Mouse (Mus musculus): ENCODE results near the gene Ltb. TPM values are rescaled to one million over a fixed set of nuclear protein-coding genes. Genes with fewer than 3 reads are reported as not detected.

Gene Ltb
- polyA plus RNA-seq, 1 experiment from 2014 or later, result 2.0 TPM

Small RNA genes within 50 kb of the gene (microRNA-seq; reads per million reads assigned to microRNA genes)
- gene Mir6973a (ENCODE audit: borderline number of aligned reads) (not detected), gene Mir6974 (ENCODE audit: borderline number of aligned reads) (not detected), gene Mir6975 (ENCODE audit: borderline number of aligned reads) (2.5 reads per million, percentile 11 among the genes with 10 or more reads in this experiment)

Other genes with a start within 250 kb of the Ltb start
- 0.69 and 2.3 TPM in 2 replicates for gene Hspa1b, start 235.2 kb upstream of the Ltb start, polyA plus RNA-seq (2014; fragmentation: Nextera tagmentation; extraction: Ambion mirVana)
- gene Gm20481, start 224.5 kb upstream of the Ltb start, polyA plus RNA-seq (2014; fragmentation: Nextera tagmentation; extraction: Ambion mirVana), result not detected in 2 replicates
- gene Hspa1a, start 222.3 kb upstream of the Ltb start, polyA plus RNA-seq (2014; fragmentation: Nextera tagmentation; extraction: Ambion mirVana), result 7.3 TPM in 2 replicates
- 0.99 and 1.0 TPM in 2 replicates for gene Hspa1l, start 221.7 kb upstream of the Ltb start, polyA plus RNA-seq (2014; fragmentation: Nextera tagmentation; extraction: Ambion mirVana)
- gene Lsm2, start 212.6 kb upstream of the Ltb start, polyA plus RNA-seq (2014; fragmentation: Nextera tagmentation; extraction: Ambion mirVana), result 151 and 159 TPM in 2 replicates
- gene Vars, start 193.5 kb upstream of the Ltb start, polyA plus RNA-seq (2014; fragmentation: Nextera tagmentation; extraction: Ambion mirVana), result 80.3 and 87.7 TPM in 2 replicates
- 0.07 and 0.20 TPM in 2 replicates for gene Vwa7, start 177.9 kb upstream of the Ltb start, polyA plus RNA-seq (2014; fragmentation: Nextera tagmentation; extraction: Ambion mirVana)
- 12.2 and 16.5 TPM in 2 replicates for gene Sapcd1, start 166.4 kb upstream of the Ltb start, polyA plus RNA-seq (2014; fragmentation: Nextera tagmentation; extraction: Ambion mirVana)
- 2.5 and 3.4 TPM in 2 replicates for gene Msh5, start 147.7 kb upstream of the Ltb start, polyA plus RNA-seq (2014; fragmentation: Nextera tagmentation; extraction: Ambion mirVana)
- gene Clic1, start 144.5 kb upstream of the Ltb start, polyA plus RNA-seq (2014; fragmentation: Nextera tagmentation; extraction: Ambion mirVana), result 90.9 and 96.9 TPM in 2 replicates
- 291 and 341 TPM in 2 replicates for gene Ddah2, start 135.4 kb upstream of the Ltb start, polyA plus RNA-seq (2014; fragmentation: Nextera tagmentation; extraction: Ambion mirVana)
- 9.5 and 21.2 TPM in 2 replicates for gene Ly6g6c, start 129.1 kb upstream of the Ltb start, polyA plus RNA-seq (2014; fragmentation: Nextera tagmentation; extraction: Ambion mirVana)
- 0.55 and 0.96 TPM in 2 replicates for gene Mpig6b, start 128.3 kb upstream of the Ltb start, polyA plus RNA-seq (2014; fragmentation: Nextera tagmentation; extraction: Ambion mirVana)
- 9.4 and 11.8 TPM in 2 replicates for gene Ly6g6e, start 117.5 kb upstream of the Ltb start, polyA plus RNA-seq (2014; fragmentation: Nextera tagmentation; extraction: Ambion mirVana)
- gene Ly6g6d, start 116.4 kb upstream of the Ltb start, polyA plus RNA-seq (2014; fragmentation: Nextera tagmentation; extraction: Ambion mirVana), result 0.46 and 1.4 TPM in 2 replicates
- 0.18 TPM in 1 of 2 replicates, not detected in the other for gene Ly6g6f, start 108.8 kb upstream of the Ltb start, polyA plus RNA-seq (2014; fragmentation: Nextera tagmentation; extraction: Ambion mirVana)
- gene Abhd16a, start 105.2 kb upstream of the Ltb start, polyA plus RNA-seq (2014; fragmentation: Nextera tagmentation; extraction: Ambion mirVana), result 77.2 and 92.3 TPM in 2 replicates
- gene Ly6g5c, start 86.2 kb upstream of the Ltb start, polyA plus RNA-seq (2014; fragmentation: Nextera tagmentation; extraction: Ambion mirVana), result not detected in 2 replicates
- gene Ly6g5b, start 79.0 kb upstream of the Ltb start, polyA plus RNA-seq (2014; fragmentation: Nextera tagmentation; extraction: Ambion mirVana), result 0.41 and 0.70 TPM in 2 replicates
- gene Gpank1, start 73.0 kb upstream of the Ltb start, polyA plus RNA-seq (2014; fragmentation: Nextera tagmentation; extraction: Ambion mirVana), result 13.0 and 13.4 TPM in 2 replicates
- 277 and 279 TPM in 2 replicates for gene Csnk2b, start 72.4 kb upstream of the Ltb start, polyA plus RNA-seq (2014; fragmentation: Nextera tagmentation; extraction: Ambion mirVana)
- gene D17H6S53E, start 68.1 kb upstream of the Ltb start, polyA plus RNA-seq (2014; fragmentation: Nextera tagmentation; extraction: Ambion mirVana), result 5.6 and 6.0 TPM in 2 replicates
- 0.28 TPM in 1 of 2 replicates, not detected in the other for gene Apom, start 62.4 kb upstream of the Ltb start, polyA plus RNA-seq (2014; fragmentation: Nextera tagmentation; extraction: Ambion mirVana)
- gene Bag6, start 59.3 kb upstream of the Ltb start, polyA plus RNA-seq (2014; fragmentation: Nextera tagmentation; extraction: Ambion mirVana), result 72.2 and 77.3 TPM in 2 replicates
- gene Prrc2a, start 29.5 kb upstream of the Ltb start, polyA plus RNA-seq (2014; fragmentation: Nextera tagmentation; extraction: Ambion mirVana), result 151 and 172 TPM in 2 replicates
- gene Aif1, start 18.4 kb upstream of the Ltb start, polyA plus RNA-seq (2014; fragmentation: Nextera tagmentation; extraction: Ambion mirVana), result 16.5 and 17.7 TPM in 2 replicates
- gene Lst1, start 6.0 kb upstream of the Ltb start, polyA plus RNA-seq (2014; fragmentation: Nextera tagmentation; extraction: Ambion mirVana), result 22.2 and 26.9 TPM in 2 replicates
- 0.62 and 0.74 TPM in 2 replicates for gene Tnf, start 7.6 kb downstream of the Ltb start, polyA plus RNA-seq (2014; fragmentation: Nextera tagmentation; extraction: Ambion mirVana)
- gene Lta, start 10.9 kb downstream of the Ltb start, polyA plus RNA-seq (2014; fragmentation: Nextera tagmentation; extraction: Ambion mirVana), result 0.34 and 0.40 TPM in 2 replicates
- gene Gm16181, start 26.4 kb downstream of the Ltb start, polyA plus RNA-seq (2014; fragmentation: Nextera tagmentation; extraction: Ambion mirVana), result 0.47 TPM in 1 of 2 replicates, not detected in the other
- gene Atp6v1g2, start 39.2 kb downstream of the Ltb start, polyA plus RNA-seq (2014; fragmentation: Nextera tagmentation; extraction: Ambion mirVana), result 5.1 and 5.2 TPM in 2 replicates
- gene Nfkbil1, start 41.4 kb downstream of the Ltb start, polyA plus RNA-seq (2014; fragmentation: Nextera tagmentation; extraction: Ambion mirVana), result 3.3 and 4.8 TPM in 2 replicates
- 347 and 431 TPM in 2 replicates for gene Ddx39b, start 47.3 kb downstream of the Ltb start, polyA plus RNA-seq (2014; fragmentation: Nextera tagmentation; extraction: Ambion mirVana)
- gene H2-D1, start 68.3 kb downstream of the Ltb start, polyA plus RNA-seq (2014; fragmentation: Nextera tagmentation; extraction: Ambion mirVana), result 46.9 and 51.7 TPM in 2 replicates
- gene H2-Q1, start 126.0 kb downstream of the Ltb start, polyA plus RNA-seq (2014; fragmentation: Nextera tagmentation; extraction: Ambion mirVana), result 0.25 TPM in 1 of 2 replicates, not detected in the other
- 0.22 and 0.62 TPM in 2 replicates for gene H2-Q2, start 147.8 kb downstream of the Ltb start, polyA plus RNA-seq (2014; fragmentation: Nextera tagmentation; extraction: Ambion mirVana)
- 1.3 and 2.0 TPM in 2 replicates for gene H2-Q4, start 185.2 kb downstream of the Ltb start, polyA plus RNA-seq (2014; fragmentation: Nextera tagmentation; extraction: Ambion mirVana)
- 0.14 and 0.29 TPM in 2 replicates for gene H2-Q6, start 230.4 kb downstream of the Ltb start, polyA plus RNA-seq (2014; fragmentation: Nextera tagmentation; extraction: Ambion mirVana)
- 2.1 and 2.4 TPM in 2 replicates for gene H2-Q7, start 244.7 kb downstream of the Ltb start, polyA plus RNA-seq (2014; fragmentation: Nextera tagmentation; extraction: Ambion mirVana)